Mouse (Mus musculus): ENCODE results near the gene Lipo4.
"Not testable (repeated sequence)": the region's sequence is repeated elsewhere in the genome, so short reads cannot be mapped to it uniquely, and the experiment has no call there.

Lipo4 gene

GRCm38 (mm10) chr19:33517680-33518079, at the start of gene Lipo4:
Gene Lipo4, minus strand, starts transcription at chr19:33517780.
- DNase-seq, result no peak

- not testable (repeated sequence) for DNase-seq
These were observed 61.2 kb downstream of the Lipo4 start for GRCm38 (mm10) chr19:33456426-33456825.

GRCm38 (mm10) chr19:33453725-33454124, 63.9 kb downstream of the Lipo4 start:
- DNase-seq, result no peak

Measured in B cell, adult 2 months (primary cell).